Comparison of ENCODE assay signal across 8 mouse cellular contexts in the genomic region with DNA sequence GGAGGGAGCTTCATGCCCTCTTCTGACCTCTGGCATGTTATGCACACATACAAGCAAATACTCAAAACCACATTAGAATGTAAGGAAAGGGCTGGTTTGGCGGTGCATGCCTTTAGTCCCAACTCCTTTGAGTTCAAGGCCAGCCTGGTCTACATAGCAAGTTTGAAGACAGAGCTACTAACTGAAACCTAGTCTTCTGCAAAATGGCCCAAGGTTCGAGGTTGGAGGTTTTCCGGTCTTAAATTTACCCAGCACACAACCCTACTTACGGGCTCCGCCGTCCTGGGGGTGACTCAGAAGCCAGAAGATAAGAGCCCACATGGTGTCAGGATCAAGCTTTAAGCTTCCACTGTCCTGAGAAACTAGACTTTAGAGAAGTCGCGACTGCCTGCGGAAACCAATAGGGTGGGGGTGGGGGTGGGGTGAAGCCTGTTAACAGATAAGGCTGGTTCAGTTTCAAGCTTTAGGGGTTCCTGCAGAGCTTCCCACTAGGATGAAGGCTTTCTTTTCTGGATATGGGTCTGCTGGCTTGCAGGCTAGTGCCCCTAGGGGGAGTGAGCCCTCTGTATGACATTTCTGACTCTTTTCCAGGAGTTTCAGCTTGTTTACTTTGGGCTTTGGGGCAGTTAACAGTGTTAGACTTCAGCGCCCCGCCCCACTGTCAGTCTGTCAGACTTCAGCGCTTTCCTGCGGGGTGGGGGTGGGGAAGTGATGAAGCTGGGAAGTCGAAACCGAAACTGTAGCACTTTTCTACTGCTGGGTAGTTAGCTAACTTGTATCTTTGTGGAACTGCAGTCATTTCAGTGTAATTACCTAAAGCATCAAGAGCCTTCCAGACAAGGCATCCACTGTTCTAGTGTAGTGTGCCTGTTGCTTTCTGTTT. TPM values are rescaled to one million over a fixed set of nuclear protein-coding genes. Genes with fewer than 3 reads are reported as not detected.
A peak's percentile ranks its signal among the peaks of the same experiment; 100 is the strongest.
DNase-seq lines count a peak whose midpoint lies in the region; ATAC-seq lines count a peak whose summit lies in the region.

A gene (minus strand): TSS at position 370 of the 883 bp plus-strand sequence.

- H3K4me2 ChIP-seq in midbrain, embryonic 11.5 days = no peak within 1 kb of the TSS
- H3K4me2 ChIP-seq in midbrain, embryonic 13.5 days (replicated peaks) = no peak within 1 kb of the TSS
- H3K4me2 ChIP-seq in heart, embryonic 15.5 days = peak within 1 kb of the TSS; percentile 52
- no peak within 1 kb of the TSS; the same call in 1 of the 2 replicates for H3K4me2 ChIP-seq in stomach, embryonic 14.5 days (replicated peaks; ENCODE audit: low read depth, low read length)

- no peaks in the 10 kb centered on the region for H3K27me3 ChIP-seq in midbrain, embryonic 11.5 days (ENCODE audit: control insufficient read depth, insufficient read depth, low read length)
- no peaks in the 10 kb centered on the region for H3K27me3 ChIP-seq in midbrain, embryonic 13.5 days
- no peaks in the 10 kb centered on the region for H3K27me3 ChIP-seq in heart, embryonic 15.5 days
- no peaks in the 10 kb centered on the region for H3K27me3 ChIP-seq in stomach, embryonic 14.5 days (ENCODE audit: control insufficient read depth, insufficient read depth, low read length)

- no peak for ATAC-seq in midbrain, embryonic 11.5 days (ENCODE audit: low FRiP score)
- no peak for ATAC-seq in midbrain, embryonic 13.5 days
- ATAC-seq in heart, embryonic 15.5 days (replicated peaks; ENCODE audit: insufficient number of reproducible peaks, insufficient read depth, low FRiP score, low read depth) = peak; percentile 56
- ATAC-seq in megakaryocyte, adult 5-6 weeks (ENCODE audit: poor library complexity, severe bottlenecking) = peak; percentile 90
- ATAC-seq in stomach, embryonic 14.5 days (ENCODE audit: insufficient number of reproducible peaks, insufficient read depth, low FRiP score, low read depth) = peak; percentile 50; the same call in 1 of the 2 replicates
- ATAC-seq in frontal cortex, adult (ENCODE audit: low TSS enrichment) = no peak

- DNase-seq in midbrain, embryonic 11.5 days (ENCODE audit: low spot score, missing footprints) = peak; percentile 83
- DNase-seq in embryo, embryonic 10 days (ENCODE audit: low spot score) = peak; percentile 31
- peak; percentile 88 for DNase-seq in kidney, postnatal 14 days

- H3K4me1 ChIP-seq in midbrain, embryonic 11.5 days (ENCODE audit: control insufficient read depth, insufficient read depth, low read length) = no peaks in the 10 kb centered on the region
- peaks cover 4% of the 10 kb centered on the region for H3K4me1 ChIP-seq in midbrain, embryonic 13.5 days (replicated peaks)
- peaks cover 7% of the 10 kb centered on the region; the same call in 1 of the 2 replicates for H3K4me1 ChIP-seq in heart, embryonic 15.5 days (replicated peaks)
- peaks cover 6% of the 10 kb centered on the region; the same call in 1 of the 2 replicates for H3K4me1 ChIP-seq in stomach, embryonic 14.5 days (ENCODE audit: control insufficient read depth, insufficient read depth, low read length)

- H3K36me3 ChIP-seq in midbrain, embryonic 11.5 days (ENCODE audit: control insufficient read depth, insufficient read depth, low read length) = no peaks in the 10 kb centered on the region
- H3K36me3 ChIP-seq in midbrain, embryonic 13.5 days = peaks cover 4% of the 10 kb centered on the region
- H3K36me3 ChIP-seq in heart, embryonic 15.5 days = no peaks in the 10 kb centered on the region
- H3K36me3 ChIP-seq in stomach, embryonic 14.5 days (ENCODE audit: control insufficient read depth, insufficient read depth, low read length) = no peaks in the 10 kb centered on the region

- H3K9me3 ChIP-seq in midbrain, embryonic 11.5 days (ENCODE audit: control insufficient read depth, low read length) = no peaks in the 10 kb centered on the region
- H3K9me3 ChIP-seq in midbrain, embryonic 13.5 days = no peaks in the 10 kb centered on the region
- H3K9me3 ChIP-seq in heart, embryonic 15.5 days (replicated peaks) = no peaks in the 10 kb centered on the region
- H3K9me3 ChIP-seq in stomach, embryonic 14.5 days (ENCODE audit: control insufficient read depth, low read depth, low read length) = no peaks in the 10 kb centered on the region

- H3K27ac ChIP-seq in midbrain, embryonic 11.5 days (ENCODE audit: low read depth, low read length) = 0 out of 2 replicates have a peak within 1 kb of the TSS, but pooled peaks have one; percentile 9
- no peak within 1 kb of the TSS for H3K27ac ChIP-seq in midbrain, embryonic 13.5 days
- peak within 1 kb of the TSS; percentile 60 for H3K27ac ChIP-seq in heart, embryonic 15.5 days
- no peak within 1 kb of the TSS for H3K27ac ChIP-seq in stomach, embryonic 14.5 days (ENCODE audit: low read length)

- WGBS in midbrain, embryonic 11.5 days = 39% methylated on average over 15 of the region's 15 CpGs
- 48% methylated on average over 15 of the region's 15 CpGs for WGBS in midbrain, embryonic 13.5 days
- 23% methylated on average over 15 of the region's 15 CpGs for WGBS in heart, embryonic 15.5 days
- 33% methylated on average over 15 of the region's 15 CpGs for WGBS in stomach, embryonic 14.5 days

- H3K9ac ChIP-seq in midbrain, embryonic 11.5 days (ENCODE audit: low read length) = no peak within 1 kb of the TSS
- H3K9ac ChIP-seq in midbrain, embryonic 13.5 days (replicated peaks) = no peak within 1 kb of the TSS
- no peak within 1 kb of the TSS for H3K9ac ChIP-seq in heart, embryonic 15.5 days
- no peak within 1 kb of the TSS for H3K9ac ChIP-seq in stomach, embryonic 14.5 days (replicated peaks; ENCODE audit: low read depth, low read length)

- no peak within 1 kb of the TSS for H3K4me3 ChIP-seq in midbrain, embryonic 11.5 days (ENCODE audit: low read depth, low read length)
- no peak within 1 kb of the TSS for H3K4me3 ChIP-seq in midbrain, embryonic 13.5 days (replicated peaks)
- H3K4me3 ChIP-seq in heart, embryonic 15.5 days = peak within 1 kb of the TSS; percentile 29
- H3K4me3 ChIP-seq in stomach, embryonic 14.5 days (ENCODE audit: low read depth, low read length) = no peak within 1 kb of the TSS

RNA-seq across cellular contexts. Expression of the gene that starts here (rescaled TPM):
- 3.1 TPM in 2 replicates for polyA plus RNA-seq in midbrain, embryonic 11.5 days (2014; fragmentation: Nextera tagmentation; extraction: Ambion mirVana)
- polyA plus RNA-seq in midbrain, embryonic 13.5 days (2015; fragmentation: Nextera tagmentation; extraction: Ambion mirVana) = 7.8 and 8.1 TPM in 2 replicates
- polyA plus RNA-seq in heart, embryonic 15.5 days (2015; fragmentation: Nextera tagmentation; extraction: Ambion mirVana) = 1.3 and 2.7 TPM in 2 replicates
- total RNA-seq in megakaryocyte, adult 5-6 weeks (2015) = 19.5 and 20.8 TPM in 2 replicates
- 85.4 and 88.2 TPM in 2 replicates for total RNA-seq in megakaryocyte, adult 5-6 weeks (2017)
- polyA plus RNA-seq in stomach, embryonic 14.5 days (2014; fragmentation: Nextera tagmentation; extraction: Ambion mirVana) = 3.3 and 5.3 TPM in 2 replicates

Comparison
In these comparisons a context has a peak if more than half of its experiments do, and no peak if none do; other contexts are left out.
1. H3K27ac ChIP-seq: peak in midbrain, embryonic 11.5 days (single experiment) and heart, embryonic 15.5 days (single experiment); none in midbrain, embryonic 13.5 days (single experiment) and stomach, embryonic 14.5 days (single experiment).
2. ATAC-seq: peak in heart, embryonic 15.5 days (single experiment), megakaryocyte, adult 5-6 weeks (single experiment) and stomach, embryonic 14.5 days (single experiment); none in midbrain, embryonic 11.5 days (single experiment), midbrain, embryonic 13.5 days (single experiment) and frontal cortex, adult (single experiment).
3. DNase-seq: peak in every context shown above with its lines; median percentile 88 in kidney, postnatal 14 days; 83 in midbrain, embryonic 11.5 days; 31 in embryo, embryonic 10 days.